Mouse (Mus musculus): ENCODE data around the gene Pip4p1. TPM values are rescaled to one million over a fixed set of nuclear protein-coding genes. Genes with fewer than 3 reads are reported as not detected.

Pip4p1 gene
- total and polyA plus RNA-seq, 3 experiments: 18.1 to 35.5 (median 28.1) TPM

GRCm38 (mm10) chr14:50938940-50939339 is 8.3 kb upstream of the Pip4p1 start:
- no peaks in the 10 kb centered on the region for H3K9me3 ChIP-seq (replicated peaks; ENCODE audit: low read length)
- H3K79me2 ChIP-seq (replicated peaks; ENCODE audit: control insufficient read depth, extremely low read depth, insufficient read depth, poor library complexity, severe bottlenecking): peaks cover 22% of the 10 kb centered on the region
- peaks cover 13 to 32% of the 10 kb centered on the region in 2 experiments for H3K36me3 ChIP-seq (replicated peaks in 1 of 2; ENCODE audit: control insufficient read depth in 1 of 2, insufficient read depth in 1 of 2, low read length in 1 of 2)
- H3K9ac ChIP-seq (ENCODE audit: insufficient read depth, low read depth): peak overlapping the region; percentile 97
- dilution Hi-C loops (cut with MboI; ENCODE audit: extremely low pct_ligation_motif_present, extremely low pct_unique_long_range_greater_than_20kb, low sequenced_read_pairs): no loop called here
- H3K4me3 ChIP-seq (replicated peaks in 1 of 3; ENCODE audit: low read depth in 2 of 3, low read length in 2 of 3, poor library complexity in 1 of 3): peak overlapping the region; percentile 56 to 99 (median 78)
- DNase-seq (ENCODE audit: extremely low read depth): peak; percentile 85
- H3K4me2 ChIP-seq (ENCODE audit: insufficient read depth, low read depth, poor library complexity, severe bottlenecking): peak overlapping the region; percentile 76; the same call in 1 of the 2 replicates
- H3K27ac ChIP-seq (ENCODE audit: insufficient read depth, low read depth): no peak overlapping the region
- in situ Hi-C loops (cut with MboI; ENCODE audit: low pct_ligation_motif_present, low pct_unique_long_range_greater_than_20kb, low sequenced_read_pairs): loop anchor here (10.0 kb wide), 1 partner anchor 126 kb away; no protein-coding TSS in a partner anchor
- peaks cover 19 to 27% of the 10 kb centered on the region in 2 experiments for H3K4me1 ChIP-seq (ENCODE audit: control insufficient read depth in 1 of 2, insufficient read depth in 2 of 2)
- H3K27me3 ChIP-seq (replicated peaks): no peaks in the 10 kb centered on the region
- TF ChIP-seq ETS1 (conservative IDR thresholded peaks at IDR 0.05; ENCODE audit: low read depth, low read length): no peak
- TF ChIP-seq NELFE (IDR thresholded peaks at IDR 0.05; ENCODE audit: low read depth, low read length): peak; percentile 58
- no peak for TF ChIP-seq GABPA (IDR thresholded peaks at IDR 0.05; ENCODE audit: insufficient replicate concordance, low read depth, low read length)
- no peak for TF ChIP-seq NRF1 (IDR thresholded peaks at IDR 0.05; ENCODE audit: low read depth, low read length)
- no peak for TF ChIP-seq BHLHE40 (IDR thresholded peaks at IDR 0.05; ENCODE audit: low read depth, low read length)
- TF ChIP-seq MAFK (IDR thresholded peaks at IDR 0.05; ENCODE audit: insufficient replicate concordance, low read length): no peak
- TF ChIP-seq TBP (conservative IDR thresholded peaks at IDR 0.05; ENCODE audit: low read depth, low read length): peak; percentile 84; the same call in 1 of the 2 replicates
- no peak for TF ChIP-seq MAZ (IDR thresholded peaks at IDR 0.05; ENCODE audit: low read depth, low read length)
- no peak for TF ChIP-seq CTCF (conservative IDR thresholded peaks at IDR 0.05 in 1 of 2, IDR thresholded peaks at IDR 0.05 in 1 of 2; ENCODE audit: low read depth in 2 of 2, low read length in 2 of 2)
- no peak for TF ChIP-seq USF1 (IDR thresholded peaks at IDR 0.05; ENCODE audit: low read depth, low read length)
- TF ChIP-seq USF2 (conservative IDR thresholded peaks at IDR 0.05; ENCODE audit: low read depth, low read length): no peak
- no peak for TF ChIP-seq CHD1 (IDR thresholded peaks at IDR 0.05; ENCODE audit: low read depth, low read length)
- peak; percentile 81 for TF ChIP-seq ELF1 (IDR thresholded peaks at IDR 0.05; ENCODE audit: low read depth, low read length)
- peak; percentile 79 for TF ChIP-seq SIN3A (IDR thresholded peaks at IDR 0.05; ENCODE audit: low read length)
- no peak for TF ChIP-seq ZKSCAN1 (IDR thresholded peaks at IDR 0.05; ENCODE audit: borderline replicate concordance, low read depth, low read length)
- no peak for TF ChIP-seq ZNF384 (IDR thresholded peaks at IDR 0.05; ENCODE audit: low read depth, low read length)
- TF ChIP-seq MYC (IDR thresholded peaks at IDR 0.05; ENCODE audit: low read depth, low read length): no peak
- no peak for TF ChIP-seq JUND (conservative IDR thresholded peaks at IDR 0.05; ENCODE audit: low read depth, low read length)
- no peak for TF ChIP-seq POLR2AphosphoS2 (IDR thresholded peaks at IDR 0.05; ENCODE audit: low read depth, low read length)
- TF ChIP-seq HCFC1 (IDR thresholded peaks at IDR 0.05; ENCODE audit: low read depth, low read length): peak; percentile 56
- TF ChIP-seq CHD2 (IDR thresholded peaks at IDR 0.05; ENCODE audit: low read length): peak; percentile 55
- TF ChIP-seq MXI1 (IDR thresholded peaks at IDR 0.05; ENCODE audit: low read depth, low read length): no peak
- TF ChIP-seq TCF12 (IDR thresholded peaks at IDR 0.05; ENCODE audit: low read depth, low read length): no peak
- TF ChIP-seq EP300 (IDR thresholded peaks at IDR 0.05; ENCODE audit: low read length): no peak
- no peak for TF ChIP-seq MEF2A (IDR thresholded peaks at IDR 0.05; ENCODE audit: borderline replicate concordance, low read depth, low read length)
- TF ChIP-seq POLR2A (IDR thresholded peaks at IDR 0.05; ENCODE audit: low read depth, low read length): peak; percentile 72
- TF ChIP-seq IRF4 (IDR thresholded peaks at IDR 0.05; ENCODE audit: low read depth, low read length): 0 out of 2 replicates have a peak, but pooled peaks have one; percentile 14

All from CH12.LX (cell line).